Mouse (Mus musculus) left cerebral cortex, postnatal 36 days (tissue): Measurements from ENCODE around the gene Exosc5. TPM values are rescaled to one million over a fixed set of nuclear protein-coding genes. Genes with fewer than 3 reads are reported as not detected.

Experiments used
- DNase-seq, 2 experiments: peaks; one replicate each; pipeline ENCODE4 v3.0.0; 2021 to 2022; ENCODE audit warnings: low spot score in 2 of 2, mixed read lengths in 1 of 2
- intact Hi-C: fragments of 180-260 bp; cut with DNase I; formaldehyde crosslinking; loops from one replicate; pipeline ENCODE4 v1.15.1; 2025
- total RNA-seq, 2 experiments: library from RNA; stranded (reverse); gene quantifications; 2 replicates each; pipeline ENCODE4 v1.2.3; 2021

Gene Exosc5
- 10 to 100 TPM; 24.0 to 26.4 TPM for total RNA-seq

DNA sequence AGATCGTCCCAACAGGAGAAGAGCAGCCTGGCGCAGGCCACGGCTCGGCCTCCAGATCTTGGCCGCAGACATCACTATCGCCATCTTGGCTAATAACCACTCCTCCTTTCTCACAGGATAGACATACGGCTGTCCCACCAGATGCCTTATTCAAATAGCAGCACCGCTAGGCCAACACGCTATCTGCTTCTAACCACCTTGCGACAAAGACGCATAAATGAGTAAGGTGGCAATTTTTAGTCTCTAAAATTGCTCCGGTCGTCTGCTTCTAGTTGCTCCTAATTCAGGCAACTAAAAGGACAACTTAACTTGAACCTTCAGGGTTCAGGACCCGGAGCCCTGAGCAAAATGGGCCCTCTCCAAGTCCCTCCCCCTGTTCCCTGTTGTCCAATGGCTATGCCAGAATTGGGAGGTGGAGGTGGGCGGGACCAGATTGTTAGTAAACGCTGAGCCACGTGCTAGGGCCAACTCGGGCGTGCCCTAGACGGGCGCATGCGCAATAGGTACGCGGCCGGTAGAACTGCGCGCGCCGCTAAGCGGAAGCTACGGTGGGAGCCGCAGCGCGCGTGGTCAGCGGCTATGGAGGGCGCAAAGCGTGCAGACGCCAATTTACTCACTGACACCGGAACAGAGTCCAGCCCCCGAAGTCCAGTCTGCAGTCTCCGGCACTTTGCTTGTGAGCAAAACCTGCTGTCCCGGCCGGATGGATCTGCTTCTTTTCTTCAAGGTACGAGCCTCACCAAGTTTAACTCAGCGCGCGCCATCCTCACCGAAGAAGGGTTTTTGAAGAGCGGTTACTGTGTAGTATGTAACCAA is at the start of gene Exosc5, which contains the start of gene Bckdha:
Exosc5 (plus strand) TSS at position 508 of the 816 bp plus-strand sequence.
Bckdha (minus strand) TSS at position 325 of the 816 bp plus-strand sequence.
- DNase-seq = peak; percentile 98 to 99
- intact Hi-C loops = no loop called here

DNA sequence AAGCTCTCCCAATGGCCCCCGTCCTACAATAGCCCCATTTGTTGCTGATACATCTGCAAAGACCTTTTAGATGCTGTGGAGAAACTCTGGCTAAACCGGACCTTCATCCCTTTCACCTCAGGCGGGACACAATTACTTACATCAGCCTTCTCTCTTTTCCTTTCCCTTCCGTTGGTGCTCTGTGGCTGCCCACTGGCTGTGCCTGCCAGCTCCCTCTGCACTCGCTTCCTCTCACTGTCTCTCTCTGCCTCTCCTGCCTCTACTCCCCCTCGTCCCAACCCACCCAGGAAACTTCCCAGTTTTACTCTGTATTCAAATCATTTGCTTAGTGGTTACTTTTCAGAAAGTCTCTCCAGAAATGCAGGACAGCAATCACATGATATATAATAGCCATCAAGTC is 48.9 kb upstream of the Exosc5 start:
- intact Hi-C loops = no loop called here

DNA sequence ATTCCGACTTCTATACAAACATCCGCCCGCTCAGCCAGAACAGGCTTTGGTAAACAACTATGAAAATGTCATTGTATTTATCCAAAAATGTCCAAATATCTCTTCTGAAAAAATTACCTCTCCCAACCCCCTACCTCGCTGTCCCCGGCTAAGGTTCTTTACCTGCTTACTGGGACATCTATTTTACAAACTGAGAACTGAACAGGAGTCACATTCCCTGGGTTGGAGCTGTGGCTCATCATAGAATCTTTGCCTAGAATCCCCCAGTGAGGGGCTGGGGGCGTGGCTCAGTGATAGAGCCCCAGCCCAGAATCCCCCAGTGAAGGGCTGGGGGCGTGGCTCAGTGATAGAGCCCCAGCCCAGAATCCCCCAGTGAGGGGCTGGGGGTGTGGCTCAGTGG is 47.5 kb upstream of the Exosc5 start:
- no peak for DNase-seq
- intact Hi-C loops = no loop called here

More for the DNA sequence above, 48.9 kb upstream of the Exosc5 start:
- no peak for DNase-seq

DNA sequence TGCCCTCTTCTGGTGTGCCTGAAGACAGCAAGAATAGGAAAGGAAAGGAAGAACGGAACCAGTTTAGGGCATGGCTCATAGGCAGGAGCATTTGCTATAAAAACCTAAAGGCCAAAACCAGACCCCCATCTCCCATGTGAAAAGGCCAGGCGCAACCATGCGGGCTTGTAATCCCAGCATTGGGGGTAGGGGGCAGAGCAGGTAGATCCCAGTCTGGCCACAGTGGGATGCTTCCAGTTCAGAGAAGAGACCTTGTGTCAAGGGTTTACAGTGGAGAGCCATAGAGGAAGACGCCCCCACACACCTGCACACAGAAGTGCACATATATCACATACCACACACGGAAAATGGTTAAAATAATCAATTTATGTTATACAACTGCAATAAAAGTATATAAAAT is 44.9 kb upstream of the Exosc5 start:
- intact Hi-C loops = no loop called here
- DNase-seq = peak in 1 of 2 experiments; percentile 1

DNA sequence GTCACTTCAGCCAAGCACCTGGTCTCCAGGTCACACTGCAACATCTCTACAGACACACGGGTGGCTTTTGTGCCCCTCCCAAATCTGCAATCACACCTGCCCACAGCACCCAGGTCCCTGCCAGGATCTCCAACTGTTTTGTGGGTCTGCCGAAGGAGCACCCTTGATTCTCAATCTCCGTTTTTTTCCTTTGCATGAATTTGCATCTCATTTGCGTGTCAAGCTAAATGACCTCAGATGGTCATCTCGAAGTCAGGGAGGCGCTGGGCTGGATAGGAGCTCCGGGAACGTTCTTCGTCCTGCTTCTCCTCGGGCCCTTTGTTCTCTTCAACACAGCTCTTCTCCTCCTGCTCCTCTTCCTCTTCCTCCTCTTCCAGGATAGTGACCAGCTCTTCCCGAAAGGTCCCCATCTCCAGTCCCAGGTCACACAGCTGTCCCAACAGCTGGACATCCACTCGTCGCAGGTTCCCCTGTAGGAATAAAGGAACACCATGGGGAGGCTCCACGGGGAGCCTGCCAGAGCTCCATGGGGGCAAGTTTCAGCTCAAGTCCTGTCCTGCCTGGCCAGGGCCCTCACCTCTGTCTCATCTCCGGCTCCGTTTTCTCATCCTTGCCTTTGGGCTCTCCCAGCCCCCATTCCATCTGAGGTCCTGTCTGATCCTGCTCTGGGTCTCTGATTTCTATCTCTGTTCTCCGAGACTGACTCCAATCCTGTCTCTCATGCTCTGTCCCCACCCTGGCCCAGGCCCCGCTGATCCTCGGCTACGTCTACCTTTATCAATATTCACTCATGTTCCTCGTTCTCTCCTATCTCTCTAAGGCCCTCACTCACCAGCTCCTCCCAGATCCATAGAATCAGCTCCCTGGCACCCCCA is 43.9 kb upstream of the Exosc5 start:
- DNase-seq = peak in 1 of 2 experiments; percentile 2

DNA sequence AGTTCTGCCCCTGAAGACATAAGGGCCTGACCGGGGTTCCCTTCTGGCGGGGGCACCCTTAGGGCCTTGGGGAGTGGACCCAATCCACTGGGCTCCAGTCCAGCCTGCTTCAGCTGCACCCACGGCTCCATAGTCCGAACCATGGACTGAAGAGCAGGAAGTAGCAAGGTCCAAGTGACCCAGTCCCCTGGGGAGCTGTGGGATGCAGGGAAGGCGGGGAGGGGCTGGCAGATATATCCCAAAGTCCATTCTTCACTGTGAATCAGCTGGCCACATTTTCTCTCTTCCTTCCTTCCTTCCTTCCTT is 43.3 kb upstream of the Exosc5 start, which contains the start of gene Erich4:
Erich4 (minus strand) TSS at position 187 of the 306 bp plus-strand sequence.
- DNase-seq = peak in 1 of 2 experiments; percentile 3
- intact Hi-C loops = no loop called here

More for the DNA sequence above, 43.9 kb upstream of the Exosc5 start:
- intact Hi-C loops = no loop called here

DNA sequence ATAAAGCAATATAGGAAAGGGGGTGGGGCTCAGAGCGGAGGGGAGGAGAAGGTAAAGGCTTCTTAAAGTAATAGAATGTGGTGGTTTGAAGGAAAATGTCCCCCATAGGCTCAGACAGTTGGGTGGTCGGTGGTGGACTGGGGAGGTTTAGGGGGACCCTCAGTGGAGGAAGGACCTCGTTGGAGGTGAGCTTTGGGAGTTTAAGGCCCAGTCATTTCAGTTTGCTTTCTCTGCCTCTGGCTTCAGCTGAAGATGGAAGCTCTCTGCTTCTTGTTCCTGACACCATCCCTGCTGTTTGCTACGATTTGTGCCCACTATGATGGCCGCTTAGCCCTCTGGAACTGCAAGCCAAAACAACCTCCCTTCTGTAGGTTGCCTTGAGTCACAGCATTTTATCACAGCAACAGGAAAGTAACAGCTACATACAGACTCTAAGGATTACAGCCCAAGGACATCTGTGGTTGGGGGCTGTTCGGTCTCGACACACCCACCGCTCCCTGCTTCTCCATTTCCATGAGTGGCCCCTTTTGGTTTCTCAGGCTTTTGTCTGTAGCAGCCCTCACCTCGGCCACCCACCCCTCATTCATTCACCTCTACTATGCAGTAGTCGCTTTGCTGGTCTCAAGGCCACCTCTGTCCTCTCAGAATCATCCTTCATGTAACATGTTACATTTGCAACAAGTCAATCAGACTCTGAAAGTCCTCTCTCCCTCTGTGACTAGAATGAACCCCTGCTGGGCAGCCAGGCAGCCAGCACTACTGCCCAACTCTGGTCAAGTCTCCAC is 41.4 kb upstream of the Exosc5 start:
- DNase-seq = no peak
- intact Hi-C loops = no loop called here

DNA sequence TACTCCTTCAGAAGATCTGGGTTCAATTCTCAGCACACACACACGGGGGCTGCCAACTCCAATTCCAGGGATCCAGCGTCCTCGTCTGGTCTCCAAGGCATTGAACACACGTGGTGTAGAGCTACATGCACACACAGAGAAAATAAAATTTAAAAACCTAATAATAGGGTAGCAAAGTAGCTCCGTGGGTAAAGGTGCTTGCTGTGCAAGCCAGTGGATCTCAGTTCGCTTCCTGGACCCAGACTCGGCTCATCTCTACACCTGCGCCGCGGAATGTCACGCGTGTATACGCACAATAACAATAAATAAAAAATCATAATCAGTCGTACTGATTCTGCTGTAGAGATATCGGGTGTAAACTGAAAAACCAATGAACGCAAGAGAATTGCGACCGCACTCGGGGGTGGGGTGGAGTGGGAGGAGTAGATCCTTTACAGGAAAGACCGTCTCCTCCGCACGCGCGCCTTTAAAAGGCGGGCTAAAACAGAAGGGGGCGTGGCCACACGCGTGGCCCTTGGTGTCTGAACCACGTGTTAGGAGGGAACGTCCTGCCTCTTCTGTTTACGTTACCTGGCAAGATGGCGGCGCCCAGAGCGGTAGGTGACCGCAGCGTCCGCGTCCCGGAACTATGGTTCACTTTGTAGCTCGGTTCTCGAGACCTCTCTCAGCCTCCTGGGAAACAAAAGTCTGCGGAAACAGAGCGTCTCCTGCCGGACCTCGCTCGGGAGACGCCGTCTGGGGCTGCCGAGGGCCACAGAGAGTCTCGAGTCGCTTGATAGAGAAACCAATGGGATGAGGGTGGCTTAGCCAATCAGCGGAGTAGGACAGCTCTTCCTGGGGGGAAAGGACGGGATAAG is 39.9 kb upstream of the Exosc5 start, which contains the start of gene Dmac2:
Dmac2 (plus strand) TSS at position 550 of the 857 bp plus-strand sequence.
- intact Hi-C loops = no loop called here
- peak; percentile 90 to 91 for DNase-seq

DNA sequence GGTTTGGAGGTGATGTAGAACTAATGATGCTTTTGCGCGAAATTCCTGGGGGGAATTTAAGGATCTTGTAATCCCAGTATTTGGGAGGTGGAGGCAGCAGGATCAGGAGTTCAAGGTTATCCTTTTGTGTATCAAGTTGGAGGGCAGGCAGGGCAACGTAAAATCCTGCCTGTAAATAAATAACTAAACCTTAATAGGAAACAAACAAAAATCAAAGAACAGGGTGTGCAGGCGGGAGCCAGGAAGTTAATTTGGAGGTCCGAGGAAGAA is 39.3 kb upstream of the Exosc5 start:
- intact Hi-C loops = no loop called here

DNA sequence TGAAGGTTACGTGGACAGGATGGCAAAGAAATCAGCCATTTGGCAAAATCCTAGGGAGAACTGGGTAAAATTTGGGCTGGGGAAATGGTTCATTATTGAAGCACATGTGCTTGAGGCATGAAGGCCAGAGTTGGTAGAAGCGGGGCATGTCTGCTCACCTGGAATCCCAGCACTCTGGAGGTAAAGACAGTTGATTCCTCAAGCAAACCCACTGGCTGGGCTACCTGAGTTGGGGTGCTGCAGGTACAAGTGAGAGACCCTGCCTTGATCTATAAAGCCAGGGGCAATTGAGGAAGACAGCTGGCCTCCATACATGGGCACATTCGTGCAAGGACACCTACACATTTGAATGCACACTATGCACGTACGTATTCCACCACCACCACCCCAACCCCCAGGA is 38.9 kb upstream of the Exosc5 start:
- intact Hi-C loops = no loop called here
- DNase-seq = peak in 1 of 2 experiments; percentile 2

More for the DNA sequence above, 39.3 kb upstream of the Exosc5 start:
- DNase-seq = no peak

DNA sequence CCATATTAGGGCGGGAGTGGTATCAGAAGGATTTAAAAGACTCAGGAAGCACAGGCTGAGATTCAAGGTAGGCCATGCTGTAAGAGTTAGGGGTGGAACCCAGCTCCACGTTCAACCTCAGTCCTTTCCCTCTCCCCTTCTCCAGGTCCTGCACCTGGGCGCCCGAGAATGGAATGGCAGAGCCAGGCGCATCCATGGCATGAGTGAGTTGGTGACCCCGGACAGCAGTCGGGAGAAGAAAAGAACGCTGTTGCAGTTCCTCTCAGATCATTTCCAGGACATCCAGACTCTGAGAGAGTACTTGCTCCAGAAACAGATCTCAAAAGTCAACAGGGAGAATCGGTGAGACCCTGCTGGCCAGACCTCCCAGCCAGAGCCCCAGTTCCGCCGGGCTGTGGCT is 38.2 kb upstream of the Exosc5 start:
- no peak for DNase-seq
- intact Hi-C loops = no loop called here

DNA sequence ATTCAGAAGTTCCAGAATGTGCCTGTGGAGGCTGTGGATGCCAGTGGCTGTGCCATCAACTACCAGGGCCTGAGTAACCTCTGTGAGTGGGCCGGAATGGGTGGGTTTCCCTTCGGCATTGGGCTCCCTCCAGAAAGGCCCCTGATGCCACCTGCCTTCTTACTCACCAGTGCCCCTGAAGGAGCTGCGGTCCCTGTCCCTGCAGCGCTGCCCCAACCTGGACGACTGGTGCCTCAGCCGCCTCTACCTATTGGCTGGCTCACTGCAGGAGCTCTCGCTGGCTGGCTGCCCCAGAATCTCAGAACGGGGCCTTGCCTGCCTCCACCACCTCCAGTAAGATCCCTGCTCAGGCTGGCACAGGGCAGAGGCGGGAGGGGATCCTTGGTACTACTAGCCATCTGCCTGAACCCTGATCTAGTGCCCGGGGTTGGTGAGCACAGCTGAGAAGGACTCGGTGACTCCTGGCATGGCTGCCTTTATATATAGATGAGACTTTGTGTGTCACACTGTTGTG is 35.0 kb upstream of the Exosc5 start:
- no peak for DNase-seq

DNA sequence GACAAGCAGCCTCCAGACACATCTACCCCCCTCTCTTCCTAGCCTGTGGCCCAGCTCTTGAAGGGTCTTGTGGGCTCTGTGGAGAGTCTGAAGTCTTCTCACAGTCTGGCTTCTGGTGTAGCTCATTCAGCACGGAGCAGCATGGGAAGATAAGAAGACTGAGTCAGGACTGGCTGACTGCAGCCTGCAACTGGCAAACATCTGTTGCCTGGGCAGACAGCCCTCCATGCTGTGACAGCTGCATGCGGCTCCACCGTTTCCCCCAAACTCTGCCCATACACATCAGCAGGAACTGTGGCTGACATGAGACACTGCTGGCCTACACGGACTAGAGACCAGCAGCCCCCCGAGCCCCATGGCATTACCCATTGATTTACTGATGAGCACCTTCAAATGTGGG is 34.1 kb upstream of the Exosc5 start:
- DNase-seq = no peak
- intact Hi-C loops = no loop called here

More for the DNA sequence above, 35.0 kb upstream of the Exosc5 start:
- intact Hi-C loops = no loop called here

DNA sequence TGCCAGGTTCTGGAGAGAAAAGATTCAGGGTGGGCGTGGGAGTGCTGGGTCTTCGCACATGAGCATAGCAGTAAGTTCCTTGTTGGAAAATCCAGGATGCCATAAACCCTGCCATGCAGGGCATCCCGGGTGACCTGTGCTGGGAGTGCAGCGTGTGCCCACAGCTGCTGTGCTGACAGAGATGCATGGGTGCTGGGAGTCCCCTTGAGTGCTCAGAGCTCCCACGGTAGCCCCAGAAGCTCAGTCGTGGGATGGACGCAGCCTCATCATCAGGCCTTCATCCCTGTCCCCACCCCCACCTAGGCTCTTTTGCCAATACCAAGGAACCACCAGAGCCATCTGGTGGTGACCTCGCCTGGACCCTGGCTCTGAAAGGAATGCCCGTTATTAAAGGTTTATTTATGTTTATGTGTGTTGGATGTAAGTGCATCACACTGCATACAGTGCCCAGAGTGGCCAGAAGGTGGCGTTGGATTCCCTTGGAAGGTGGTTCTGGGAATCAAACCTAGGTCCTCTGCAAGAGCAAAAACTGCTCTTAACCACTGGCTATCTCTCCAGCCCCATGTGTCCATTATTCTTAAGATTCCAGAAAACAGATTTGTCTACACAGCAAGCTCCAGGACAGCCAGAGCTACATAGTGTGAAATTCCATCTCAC is 33.2 kb upstream of the Exosc5 start:
- no peak for DNase-seq
- intact Hi-C loops = no loop called here

DNA sequence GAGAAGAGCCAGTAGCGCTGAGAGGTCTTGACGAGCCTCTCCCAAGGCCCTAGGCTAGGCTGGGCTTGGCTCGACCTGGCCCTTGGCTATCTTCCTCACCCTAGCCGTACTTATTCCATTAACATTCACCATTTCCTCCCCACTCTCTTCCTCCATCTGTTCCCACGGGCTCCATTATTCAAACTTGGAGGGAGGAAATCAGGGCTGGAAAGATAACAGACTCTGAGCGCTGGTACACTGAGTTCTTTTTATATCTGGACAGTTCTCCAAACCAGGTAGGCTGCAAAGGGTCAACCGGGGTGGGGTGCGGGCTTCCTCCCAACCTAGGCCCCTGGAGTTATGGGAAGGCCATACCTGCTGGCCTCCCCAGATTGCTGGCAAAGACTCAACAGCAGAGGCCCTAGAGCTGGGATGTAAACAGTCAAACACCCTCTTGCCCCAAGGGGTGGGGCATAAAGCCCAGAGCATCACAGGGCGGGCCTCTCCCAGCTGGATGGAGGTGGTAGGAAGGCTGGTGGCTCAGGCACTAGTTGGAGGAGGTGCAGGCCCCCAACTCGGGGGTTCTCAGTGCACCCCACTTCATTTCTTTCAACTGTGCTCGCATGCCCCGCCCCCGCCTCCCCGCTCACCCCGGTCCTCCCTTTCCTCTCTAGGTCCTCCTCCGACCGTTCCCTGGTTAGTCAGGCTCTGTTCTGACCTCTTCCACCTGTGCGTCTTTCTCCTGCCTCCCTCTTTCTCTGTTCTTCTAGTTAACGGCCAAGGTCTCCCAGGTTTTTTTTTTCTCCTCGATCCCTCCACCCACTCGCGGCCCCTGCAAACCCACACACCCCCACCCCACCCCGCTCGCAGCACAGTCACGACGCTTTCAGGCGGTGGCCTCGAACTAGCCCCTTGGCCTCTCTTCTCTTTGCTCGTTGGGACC is 32.2 kb upstream of the Exosc5 start, which contains the start of gene B3gnt8:
B3gnt8 (plus strand) TSS at position 146 of the 922 bp plus-strand sequence.
- intact Hi-C loops = no loop called here
- no peak for DNase-seq

DNA sequence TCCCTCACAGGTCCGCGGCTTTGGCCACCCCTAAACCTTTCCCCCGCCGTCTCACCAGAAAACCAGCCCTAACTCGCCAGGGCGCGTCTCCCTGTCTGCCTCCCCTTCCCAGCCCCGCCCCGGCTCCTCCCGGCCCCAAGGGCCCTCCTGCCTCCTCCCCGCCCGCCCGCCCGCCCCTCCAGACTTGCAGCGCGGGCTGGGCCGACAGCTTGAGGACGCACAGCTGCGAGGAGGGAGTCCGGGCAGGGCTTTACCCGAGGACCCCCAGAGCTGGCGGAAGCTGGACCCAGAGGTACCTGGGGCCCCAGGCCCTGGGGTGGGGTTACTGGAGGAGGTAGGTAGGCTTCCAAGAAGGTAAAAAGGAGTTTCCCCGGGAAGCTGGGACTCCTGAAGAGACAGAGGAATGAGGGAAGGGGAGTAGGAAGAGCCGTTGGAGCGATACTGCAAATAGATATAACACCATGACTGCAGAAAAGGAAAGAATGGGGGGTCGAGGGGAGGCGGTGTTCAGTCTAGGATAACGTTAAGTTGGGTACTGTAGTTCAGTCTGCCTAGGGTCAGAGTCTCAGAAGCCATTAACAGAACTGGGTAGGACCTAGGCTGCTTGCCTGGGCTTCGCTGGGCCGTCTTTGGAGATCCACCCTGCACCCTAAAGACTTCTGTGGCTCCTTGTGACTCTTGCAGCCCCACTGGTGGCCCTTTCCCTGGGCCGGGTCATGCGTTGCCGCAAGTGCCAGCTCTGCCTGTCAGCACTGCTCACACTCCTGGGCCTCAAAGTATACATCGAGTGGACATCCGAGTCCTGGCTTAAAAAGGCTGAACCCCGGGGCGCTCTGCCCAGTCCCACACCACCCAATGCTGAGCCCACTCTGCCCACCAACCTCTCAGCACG is 31.3 kb upstream of the Exosc5 start:
- intact Hi-C loops = no loop called here

More for the DNA sequence above, 31.3 kb upstream of the Exosc5 start:
- no peak for DNase-seq
